Mouse (Mus musculus): ENCODE data around the gene Nr1d2. TPM values are rescaled to one million over a fixed set of nuclear protein-coding genes. Genes with fewer than 3 reads are reported as not detected.

Nr1d2 gene
- total and polyA plus RNA-seq, 2 experiments, result 6.9 to 101 TPM

GRCm38 (mm10) chr14:18263427-18263826, 24.5 kb upstream of the Nr1d2 start:
- 35% methylated on average over 4 of the region's 4 CpGs for WGBS
- Histone ChIP-seq H3K27ac (replicated peaks; ENCODE audit: insufficient read depth, low read depth, low read length) (no peak overlapping the region), H3K27me3 (ENCODE audit: control insufficient read depth, insufficient read depth, low read length) (no peaks in the 10 kb centered on the region)

GRCm38 (mm10) chr14:18261203-18261602, 22.3 kb upstream of the Nr1d2 start:
- WGBS, result 95% methylated on average over 3 of the region's 3 CpGs
- no peak for TF ChIP-seq CTCF (IDR thresholded peaks at IDR 0.05; ENCODE audit: low read depth, low read length)
- TF ChIP-seq POLR2A (IDR thresholded peaks at IDR 0.05; ENCODE audit: extremely low read depth, insufficient read depth, low read length), result no peak
- Histone ChIP-seq H3K27me3 (ENCODE audit: control insufficient read depth, insufficient read depth, low read length) (no peaks in the 10 kb centered on the region), H3K79me2 (ENCODE audit: control insufficient read depth, insufficient read depth, low read length) (no peaks in the 10 kb centered on the region), H3K9ac (ENCODE audit: low read depth, low read length) (no peak overlapping the region), H3K4me1 (ENCODE audit: control insufficient read depth, insufficient read depth, low read length) (no peaks in the 10 kb centered on the region), H3K36me3 (ENCODE audit: control insufficient read depth, insufficient read depth, low read length) (no peaks in the 10 kb centered on the region), H3K27ac (replicated peaks; ENCODE audit: insufficient read depth, low read depth, low read length) (no peak overlapping the region), H3K4me3 (ENCODE audit: insufficient read depth, low read depth, low read length) (no peak overlapping the region)
- DNase-seq (ENCODE audit: extremely low read depth, low read depth, low spot score), result no peak

More at GRCm38 (mm10) chr14:18263427-18263826, 24.5 kb upstream of the Nr1d2 start:
- no peak overlapping the region for H3K4me3 ChIP-seq (ENCODE audit: insufficient read depth, low read depth, low read length)
- no peaks in the 10 kb centered on the region for H3K4me1 ChIP-seq (ENCODE audit: control insufficient read depth, insufficient read depth, low read length)
- H3K36me3 ChIP-seq (ENCODE audit: control insufficient read depth, insufficient read depth, low read length), result peaks cover 11% of the 10 kb centered on the region
- no peak for DNase-seq (ENCODE audit: extremely low read depth, low read depth, low spot score)
- no peaks in the 10 kb centered on the region for H3K79me2 ChIP-seq (ENCODE audit: control insufficient read depth, insufficient read depth, low read length)
- TF ChIP-seq CTCF (IDR thresholded peaks at IDR 0.05; ENCODE audit: low read depth, low read length), result no peak
- TF ChIP-seq POLR2A (IDR thresholded peaks at IDR 0.05; ENCODE audit: extremely low read depth, insufficient read depth, low read length), result no peak
- H3K9ac ChIP-seq (ENCODE audit: low read depth, low read length), result no peak overlapping the region

GRCm38 (mm10) chr14:18242638-18243130, 3.8 kb upstream of the Nr1d2 start:
- WGBS, result 83% methylated on average over 21 of the region's 21 CpGs
- Histone ChIP-seq H3K4me1 (ENCODE audit: control insufficient read depth, insufficient read depth, low read length) (no peaks in the 10 kb centered on the region), H3K27me3 (ENCODE audit: control insufficient read depth, insufficient read depth, low read length) (no peaks in the 10 kb centered on the region), H3K27ac (replicated peaks; ENCODE audit: insufficient read depth, low read depth, low read length) (no peak overlapping the region), H3K79me2 (ENCODE audit: control insufficient read depth, insufficient read depth, low read length) (no peaks in the 10 kb centered on the region; the same call in 1 of the 2 replicates), H3K9ac (ENCODE audit: low read depth, low read length) (no peak overlapping the region), H3K4me3 (ENCODE audit: insufficient read depth, low read depth, low read length) (no peak overlapping the region), H3K36me3 (ENCODE audit: control insufficient read depth, insufficient read depth, low read length) (no peaks in the 10 kb centered on the region)
- DNase-seq (ENCODE audit: extremely low read depth, low read depth, low spot score), result no peak
- TF ChIP-seq POLR2A (IDR thresholded peaks at IDR 0.05; ENCODE audit: extremely low read depth, insufficient read depth, low read length) (no peak), CTCF (IDR thresholded peaks at IDR 0.05; ENCODE audit: low read depth, low read length) (no peak)

DNA sequence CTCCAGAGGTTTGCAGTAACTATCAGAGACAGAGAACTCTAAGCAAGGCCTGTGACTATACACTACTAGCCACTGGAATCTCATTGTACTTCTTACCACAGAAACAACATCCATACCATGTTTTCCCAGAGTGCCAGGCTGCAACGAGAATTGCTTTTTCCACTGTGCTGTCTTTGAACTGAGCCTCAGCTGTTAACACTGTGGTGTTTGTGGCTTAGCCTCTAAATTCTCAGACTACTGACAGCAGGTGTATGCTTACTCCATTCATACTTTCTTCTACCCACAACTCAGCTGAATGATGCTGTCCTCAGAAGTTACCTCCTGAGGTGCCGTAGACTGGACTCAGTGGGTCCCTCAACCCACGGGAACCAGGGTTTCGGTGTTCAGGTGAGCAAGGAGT, 2.9 kb upstream of the Nr1d2 start:
- TF ChIP-seq POLR2A (IDR thresholded peaks at IDR 0.05; ENCODE audit: extremely low read depth, insufficient read depth, low read length) (no peak), CTCF (IDR thresholded peaks at IDR 0.05; ENCODE audit: low read depth, low read length) (no peak)
- 93% methylated on average over 4 of the region's 4 CpGs for WGBS
- H3K4me3 ChIP-seq (ENCODE audit: insufficient read depth, low read depth, low read length), result no peak overlapping the region
- H3K4me1 ChIP-seq (ENCODE audit: control insufficient read depth, insufficient read depth, low read length), result peaks cover 1% of the 10 kb centered on the region; the same call in 1 of the 2 replicates
- no peak overlapping the region for H3K27ac ChIP-seq (replicated peaks; ENCODE audit: insufficient read depth, low read depth, low read length)
- no peak overlapping the region for H3K9ac ChIP-seq (ENCODE audit: low read depth, low read length)
- H3K27me3 ChIP-seq (ENCODE audit: control insufficient read depth, insufficient read depth, low read length), result no peaks in the 10 kb centered on the region
- DNase-seq (ENCODE audit: extremely low read depth, low read depth, low spot score), result no peak
- H3K79me2 ChIP-seq (ENCODE audit: control insufficient read depth, insufficient read depth, low read length), result peaks cover 2% of the 10 kb centered on the region; the same call in 1 of the 2 replicates
- H3K36me3 ChIP-seq (ENCODE audit: control insufficient read depth, insufficient read depth, low read length), result no peaks in the 10 kb centered on the region

- Histone ChIP-seq H3K27me3 (ENCODE audit: control insufficient read depth, insufficient read depth, low read length) (no peaks in the 10 kb centered on the region), H3K4me1 (ENCODE audit: control insufficient read depth, insufficient read depth, low read length) (peaks cover 7% of the 10 kb centered on the region), H3K79me2 (ENCODE audit: control insufficient read depth, insufficient read depth, low read length) (peaks cover 8% of the 10 kb centered on the region; the same call in 1 of the 2 replicates), H3K36me3 (ENCODE audit: control insufficient read depth, insufficient read depth, low read length) (no peaks in the 10 kb centered on the region), H3K27ac (replicated peaks; ENCODE audit: insufficient read depth, low read depth, low read length) (no peak overlapping the region), H3K4me3 (ENCODE audit: insufficient read depth, low read depth, low read length) (no peak overlapping the region), H3K9ac (ENCODE audit: low read depth, low read length) (no peak overlapping the region)
- TF ChIP-seq POLR2A (IDR thresholded peaks at IDR 0.05; ENCODE audit: extremely low read depth, insufficient read depth, low read length) (no peak), CTCF (IDR thresholded peaks at IDR 0.05; ENCODE audit: low read depth, low read length) (no peak)
- DNase-seq (ENCODE audit: extremely low read depth, low read depth, low spot score), result no peak
- WGBS, result 63% methylated on average over 7 of the region's 7 CpGs
Observed at GRCm38 (mm10) chr14:18240132-18240531, 1.2 kb upstream of the Nr1d2 start.

- TF ChIP-seq CTCF (IDR thresholded peaks at IDR 0.05; ENCODE audit: low read depth, low read length), result no peak
- TF ChIP-seq POLR2A (IDR thresholded peaks at IDR 0.05; ENCODE audit: extremely low read depth, insufficient read depth, low read length), result peak; percentile 55; the same call in 1 of the 2 replicates
- Histone ChIP-seq H3K9ac (ENCODE audit: low read depth, low read length) (peak overlapping the region; percentile 99), H3K27ac (replicated peaks; ENCODE audit: insufficient read depth, low read depth, low read length) (peak overlapping the region; percentile 100), H3K27me3 (ENCODE audit: control insufficient read depth, insufficient read depth, low read length) (no peaks in the 10 kb centered on the region), H3K36me3 (ENCODE audit: control insufficient read depth, insufficient read depth, low read length) (no peaks in the 10 kb centered on the region; the same call in 1 of the 2 replicates), H3K4me3 (ENCODE audit: insufficient read depth, low read depth, low read length) (peak overlapping the region; percentile 88), H3K4me1 (ENCODE audit: control insufficient read depth, insufficient read depth, low read length) (peaks cover 20% of the 10 kb centered on the region), H3K79me2 (ENCODE audit: control insufficient read depth, insufficient read depth, low read length) (peaks cover 14% of the 10 kb centered on the region; the same call in 1 of the 2 replicates)
- WGBS, result under 1% methylated on average over 71 of the region's 71 CpGs
- DNase-seq (ENCODE audit: extremely low read depth, low read depth, low spot score), result peak; percentile 82
Observed at GRCm38 (mm10) chr14:18238131-18238749, 687 bp downstream of the Nr1d2 start.

All from liver, adult 2 months (tissue).